Comparison of ENCODE assay signal across 25 mouse cellular contexts in the genomic region with DNA sequence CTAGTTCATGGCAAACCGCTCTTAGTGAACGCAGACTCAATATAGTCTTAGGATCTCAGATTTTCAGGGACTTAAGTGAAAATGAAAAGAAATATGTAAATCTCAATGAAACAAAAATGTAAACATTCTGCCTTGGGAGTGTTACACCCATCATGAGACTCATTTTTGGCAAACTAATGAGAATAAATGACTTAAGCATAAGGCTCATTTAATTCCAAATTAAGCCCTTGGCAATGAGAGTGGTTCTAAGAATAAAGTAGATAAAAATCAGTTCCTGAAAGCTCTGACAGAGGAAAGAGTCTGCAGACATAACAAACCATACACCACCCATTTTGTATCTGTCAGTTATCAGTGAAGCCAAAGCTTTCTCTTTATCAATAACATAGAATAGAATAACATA.
"Had no signal": no experiment of that assay in that cellular context is flagged by ENCODE, and none has a peak within 500 bp of the region (broad histone marks: within the 10 kb centered on the region; RNA-seq: fewer than 3 reads in every experiment).

No protein-coding gene starts in this region.

- H3K4me2 ChIP-seq: kidney, embryonic 15.5 days; limb, embryonic 13.5 days; liver, embryonic 12.5 days; liver, embryonic 15.5 days; lung, embryonic 15.5 days; midbrain, embryonic 13.5 days; neural tube, embryonic 13.5 days; stomach, embryonic 15.5 days had no signal

- H3K9me3 ChIP-seq: limb, embryonic 10.5 days; limb, embryonic 13.5 days; liver, embryonic 15.5 days; lung, embryonic 15.5 days; stomach, embryonic 15.5 days had no signal

- H3K4me1 ChIP-seq: liver, embryonic 12.5 days; liver, embryonic 15.5 days; lung, embryonic 15.5 days; megakaryocyte, embryonic 14.5 days; stomach, embryonic 15.5 days had no signal

- H3K27me3 ChIP-seq: kidney, embryonic 15.5 days; limb, embryonic 13.5 days; liver, embryonic 12.5 days; liver, embryonic 15.5 days; lung, embryonic 15.5 days; megakaryocyte, embryonic 14.5 days; neural tube, embryonic 13.5 days; stomach, embryonic 15.5 days had no signal

- H3K36me3 ChIP-seq: kidney, embryonic 15.5 days; liver, embryonic 12.5 days; liver, embryonic 15.5 days; lung, embryonic 15.5 days; midbrain, embryonic 10.5 days; midbrain, embryonic 13.5 days; neural tube, embryonic 13.5 days; stomach, embryonic 15.5 days had no signal

- ATAC-seq: liver, embryonic 12.5 days; midbrain, embryonic 13.5 days; midbrain, embryonic 16.5 days had no signal

- H3K9ac ChIP-seq: kidney, embryonic 15.5 days; limb, embryonic 13.5 days; liver, embryonic 12.5 days; liver, embryonic 15.5 days; lung, embryonic 15.5 days; midbrain, embryonic 13.5 days; neural tube, embryonic 13.5 days; stomach, embryonic 15.5 days had no signal

- H3K27ac ChIP-seq: kidney, embryonic 15.5 days; limb, embryonic 10.5 days; limb, embryonic 13.5 days; liver, embryonic 12.5 days; liver, embryonic 15.5 days; lung, embryonic 15.5 days; midbrain, embryonic 10.5 days; midbrain, embryonic 13.5 days; neural tube, embryonic 13.5 days; stomach, embryonic 15.5 days had no signal

- H3K4me3 ChIP-seq: kidney, embryonic 15.5 days; limb, embryonic 10.5 days; limb, embryonic 13.5 days; liver, embryonic 12.5 days; liver, embryonic 15.5 days; lung, embryonic 15.5 days; megakaryocyte, embryonic 14.5 days; midbrain, embryonic 10.5 days; midbrain, embryonic 13.5 days; myocyte; neural tube, embryonic 13.5 days; stomach, embryonic 15.5 days had no signal

- DNase-seq: kidney, postnatal 10 days; kidney, postnatal 36 days; layer of hippocampus, postnatal 36 days; liver; lung, adult 18-20 months; lung, postnatal 10 days; lung, postnatal 36 days; retina, postnatal 1 day; right cerebral cortex, postnatal 25 days; spleen, adult 18-20 months; thymus, adult 18-20 months; thymus, postnatal 36 days had no signal
